Mouse (Mus musculus): ENCODE data around the gene Elavl3. TPM values are rescaled to one million over a fixed set of nuclear protein-coding genes. Genes with fewer than 3 reads are reported as not detected.

Gene Elavl3
- polyA plus RNA-seq, 1 experiment: 0.21 TPM

- Histone ChIP-seq H3K9me3 (no peaks in the 10 kb centered on the region), H3K27me3 (replicated peaks) (no peaks in the 10 kb centered on the region), H3K4me1 (peaks cover 22% of the 10 kb centered on the region), H3K4me3 (replicated peaks) (no peak overlapping the region), H3K36me3 (replicated peaks; ENCODE audit: low read length) (peaks cover 81% of the 10 kb centered on the region)
- TF ChIP-seq FLI1 (IDR thresholded peaks at IDR 0.05; ENCODE audit: low read length): no peak
- TF ChIP-seq GATA1 (IDR thresholded peaks at IDR 0.05; ENCODE audit: borderline replicate concordance, low read length): no peak
Measured at GRCm38 (mm10) chr9:22065642-22066041, 13.8 kb upstream of the Elavl3 start.

- Histone ChIP-seq H3K36me3 (replicated peaks; ENCODE audit: low read length) (peaks cover 89% of the 10 kb centered on the region), H3K9me3 (no peaks in the 10 kb centered on the region), H3K4me3 (replicated peaks) (no peak overlapping the region), H3K4me1 (peaks cover 10% of the 10 kb centered on the region), H3K27me3 (replicated peaks) (no peaks in the 10 kb centered on the region)
- TF ChIP-seq GATA1 (IDR thresholded peaks at IDR 0.05; ENCODE audit: borderline replicate concordance, low read length) (no peak), FLI1 (IDR thresholded peaks at IDR 0.05; ENCODE audit: low read length) (no peak)
Measured at GRCm38 (mm10) chr9:22064341-22064740, 12.5 kb upstream of the Elavl3 start.

GRCm38 (mm10) chr9:22061339-22061738 is 9.5 kb upstream of the Elavl3 start:
- H3K36me3 ChIP-seq (replicated peaks; ENCODE audit: low read length): peaks cover 90% of the 10 kb centered on the region

GRCm38 (mm10) chr9:22058011-22058424 is 6.2 kb upstream of the Elavl3 start:
- peaks cover 13% of the 10 kb centered on the region for H3K4me1 ChIP-seq
- H3K9me3 ChIP-seq: no peaks in the 10 kb centered on the region
- no peak for TF ChIP-seq GATA1 (IDR thresholded peaks at IDR 0.05; ENCODE audit: borderline replicate concordance, low read length)
- no peak for TF ChIP-seq FLI1 (IDR thresholded peaks at IDR 0.05; ENCODE audit: low read length)
- peaks cover 21% of the 10 kb centered on the region for H3K27me3 ChIP-seq (replicated peaks)
- no peak overlapping the region for H3K4me3 ChIP-seq (replicated peaks)
- peaks cover 72% of the 10 kb centered on the region for H3K36me3 ChIP-seq (replicated peaks; ENCODE audit: low read length)

More at GRCm38 (mm10) chr9:22061339-22061738, 9.5 kb upstream of the Elavl3 start:
- Histone ChIP-seq H3K4me1 (peaks cover 11% of the 10 kb centered on the region), H3K9me3 (no peaks in the 10 kb centered on the region), H3K27me3 (replicated peaks) (no peaks in the 10 kb centered on the region), H3K4me3 (replicated peaks) (no peak overlapping the region)
- no peak for TF ChIP-seq FLI1 (IDR thresholded peaks at IDR 0.05; ENCODE audit: low read length)
- no peak for TF ChIP-seq GATA1 (IDR thresholded peaks at IDR 0.05; ENCODE audit: borderline replicate concordance, low read length)

- no peak overlapping the region for H3K4me3 ChIP-seq (replicated peaks)
- peaks cover 29% of the 10 kb centered on the region for H3K27me3 ChIP-seq (replicated peaks)
- no peak for TF ChIP-seq GATA1 (IDR thresholded peaks at IDR 0.05; ENCODE audit: borderline replicate concordance, low read length)
- peaks cover 63% of the 10 kb centered on the region for H3K36me3 ChIP-seq (replicated peaks; ENCODE audit: low read length)
- H3K4me1 ChIP-seq: peaks cover 15% of the 10 kb centered on the region
- no peaks in the 10 kb centered on the region for H3K9me3 ChIP-seq
Measured at GRCm38 (mm10) chr9:22057031-22057517, 5.3 kb upstream of the Elavl3 start.

- Histone ChIP-seq H3K4me1 (peaks cover 21% of the 10 kb centered on the region), H3K4me3 (replicated peaks) (no peak overlapping the region), H3K27me3 (replicated peaks) (peaks cover 35% of the 10 kb centered on the region), H3K9me3 (no peaks in the 10 kb centered on the region), H3K36me3 (replicated peaks; ENCODE audit: low read length) (peaks cover 58% of the 10 kb centered on the region)
- TF ChIP-seq GATA1 (IDR thresholded peaks at IDR 0.05; ENCODE audit: borderline replicate concordance, low read length) (no peak), FLI1 (IDR thresholded peaks at IDR 0.05; ENCODE audit: low read length) (no peak)
Measured at GRCm38 (mm10) chr9:22056303-22056910, 4.6 kb upstream of the Elavl3 start.

- Histone ChIP-seq H3K4me1 (peaks cover 28% of the 10 kb centered on the region), H3K4me3 (replicated peaks) (no peak overlapping the region), H3K27me3 (replicated peaks) (peaks cover 42% of the 10 kb centered on the region), H3K36me3 (replicated peaks; ENCODE audit: low read length) (peaks cover 51% of the 10 kb centered on the region), H3K9me3 (no peaks in the 10 kb centered on the region)
- TF ChIP-seq FLI1 (IDR thresholded peaks at IDR 0.05; ENCODE audit: low read length): no peak
- TF ChIP-seq GATA1 (IDR thresholded peaks at IDR 0.05; ENCODE audit: borderline replicate concordance, low read length): no peak
Measured at GRCm38 (mm10) chr9:22055713-22056112, 3.9 kb upstream of the Elavl3 start.

- Histone ChIP-seq H3K9me3 (no peaks in the 10 kb centered on the region), H3K27me3 (replicated peaks) (peaks cover 54% of the 10 kb centered on the region), H3K36me3 (replicated peaks; ENCODE audit: low read length) (peaks cover 42% of the 10 kb centered on the region), H3K4me3 (replicated peaks) (peak overlapping the region; percentile 79), H3K4me1 (peaks cover 36% of the 10 kb centered on the region)
- TF ChIP-seq GATA1 (IDR thresholded peaks at IDR 0.05; ENCODE audit: borderline replicate concordance, low read length): no peak
Measured at GRCm38 (mm10) chr9:22054411-22055076, 2.7 kb upstream of the Elavl3 start.

- peaks cover 63% of the 10 kb centered on the region for H3K27me3 ChIP-seq (replicated peaks)
- no peak overlapping the region for H3K4me3 ChIP-seq (replicated peaks)
- no peak for TF ChIP-seq GATA1 (IDR thresholded peaks at IDR 0.05; ENCODE audit: borderline replicate concordance, low read length)
- no peak for TF ChIP-seq FLI1 (IDR thresholded peaks at IDR 0.05; ENCODE audit: low read length)
- peaks cover 33% of the 10 kb centered on the region for H3K36me3 ChIP-seq (replicated peaks; ENCODE audit: low read length)
- H3K4me1 ChIP-seq: peaks cover 36% of the 10 kb centered on the region
- no peaks in the 10 kb centered on the region for H3K9me3 ChIP-seq
Measured at GRCm38 (mm10) chr9:22053657-22054056, 1.8 kb upstream of the Elavl3 start.
